Mouse (Mus musculus) heart, adult 9 months (tissue): Measurements from ENCODE around the gene Zfp691.

ENCODE experiments used
- DNase-seq, 2 experiments: peaks; one replicate each; pipeline ENCODE4 v3.0.0; 2022; ENCODE audit warnings: low spot score in 2 of 2

The Zfp691 gene

DNA sequence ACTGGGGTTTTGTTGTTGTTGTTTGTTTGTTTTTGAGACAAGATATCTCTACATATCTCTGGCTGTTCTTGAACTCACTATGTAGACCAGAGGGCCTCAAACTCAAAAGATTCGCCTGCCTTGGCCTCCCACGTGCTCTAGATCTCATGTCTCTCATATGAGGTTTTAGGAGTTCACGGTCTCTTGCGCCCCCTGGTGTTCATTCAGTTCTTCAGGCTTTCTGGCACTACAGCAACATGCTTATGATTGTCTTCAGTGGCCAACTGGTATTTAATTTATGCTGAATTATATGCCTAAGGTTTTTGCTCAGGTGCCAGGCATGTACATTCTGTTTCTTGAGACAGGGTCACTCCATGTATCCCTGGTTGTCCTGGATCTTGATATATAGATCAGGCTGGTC is 6.3 kb downstream of the Zfp691 start:
- peak; percentile 32 to 81 for DNase-seq

DNA sequence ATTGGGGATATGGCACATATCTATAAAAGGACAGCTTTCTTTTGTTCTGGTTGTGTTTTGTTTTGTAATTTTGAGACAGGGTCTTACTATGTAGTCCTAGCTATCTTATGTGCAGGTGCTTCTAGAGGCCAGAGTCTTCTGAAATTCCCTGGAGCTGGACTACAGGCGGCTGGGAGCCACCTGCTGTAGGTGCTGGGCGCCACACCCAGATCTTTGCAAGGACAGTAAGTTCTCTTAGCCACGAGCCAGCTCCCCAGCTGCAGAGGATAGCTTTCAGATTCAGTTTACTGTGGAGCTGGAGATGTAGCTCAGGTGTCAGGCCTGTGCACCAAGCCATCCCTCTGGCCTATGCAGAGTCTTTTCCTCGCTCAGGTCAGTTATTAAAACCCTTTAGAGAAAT is 6.9 kb downstream of the Zfp691 start:
- no peak for DNase-seq

DNA sequence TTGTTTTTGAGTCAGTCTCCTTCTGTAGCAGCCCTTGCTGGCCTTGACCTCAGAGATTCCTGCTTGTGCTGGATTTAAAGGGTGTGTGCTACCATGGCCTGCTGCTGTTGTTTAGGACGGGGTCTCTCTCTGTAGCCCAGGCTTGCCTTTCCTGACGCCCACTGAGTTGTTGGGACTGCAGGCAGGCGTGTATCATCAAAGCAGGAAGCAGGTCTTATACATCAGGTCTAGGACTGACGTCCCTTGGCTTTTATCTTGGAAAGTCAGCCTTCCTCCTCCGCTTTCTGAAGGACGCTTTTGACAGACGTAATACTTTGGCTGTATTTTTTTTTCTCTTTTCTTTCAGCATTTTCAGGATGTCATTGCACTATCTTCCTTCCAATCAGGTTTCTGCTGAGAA is 8.1 kb downstream of the Zfp691 start:
- DNase-seq = no peak

GRCm38 (mm10) chr4:119162990-119163389 is 11.0 kb downstream of the Zfp691 start:
- no peak for DNase-seq

DNA sequence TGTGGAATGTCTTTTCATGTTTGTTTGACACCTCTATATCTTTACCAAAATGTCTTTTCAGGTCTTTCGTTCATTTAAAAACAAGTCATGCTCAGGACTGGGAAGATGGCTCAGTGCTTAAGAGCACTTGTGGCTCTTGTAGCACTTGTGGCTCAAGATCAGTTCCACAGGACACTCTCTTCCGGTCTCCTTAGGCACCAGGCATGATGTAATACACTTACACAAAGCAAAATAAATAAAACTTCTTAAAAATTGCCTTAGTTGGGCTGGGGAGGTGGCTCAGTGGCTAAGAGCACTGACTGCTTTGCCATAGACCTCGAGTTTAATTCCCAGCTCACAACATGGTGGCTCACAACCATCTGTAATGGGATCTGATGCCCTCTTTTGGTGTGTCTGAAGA is 12.6 kb downstream of the Zfp691 start:
- no peak for DNase-seq

- DNase-seq = no peak
Observed at GRCm38 (mm10) chr4:119157891-119158290, 16.1 kb downstream of the Zfp691 start.

DNA sequence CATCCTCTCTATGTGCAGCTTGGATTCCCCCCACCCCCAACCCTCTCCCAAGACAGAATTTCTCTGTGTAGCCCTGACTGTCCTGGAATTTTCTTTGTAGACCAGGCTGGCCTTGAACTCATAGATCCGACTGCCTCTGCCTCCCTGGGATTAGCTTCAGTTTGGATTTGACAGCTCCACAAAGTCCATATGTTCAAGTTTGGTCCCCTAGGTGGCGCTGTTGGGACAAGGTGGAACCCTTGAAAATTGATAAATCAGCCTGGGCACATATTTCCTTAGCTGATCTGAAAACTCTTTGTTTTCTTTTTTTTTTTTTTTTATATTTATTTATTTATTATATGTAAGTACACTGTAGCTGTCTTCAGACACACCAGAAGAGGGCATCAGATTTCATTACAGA is 16.8 kb downstream of the Zfp691 start:
- peak in 1 of 2 experiments; percentile 28 for DNase-seq

- no peak for DNase-seq
Observed at GRCm38 (mm10) chr4:119148741-119149140, 25.3 kb downstream of the Zfp691 start.

GRCm38 (mm10) chr4:119147347-119147746 is 26.6 kb downstream of the Zfp691 start:
- no peak for DNase-seq

DNA sequence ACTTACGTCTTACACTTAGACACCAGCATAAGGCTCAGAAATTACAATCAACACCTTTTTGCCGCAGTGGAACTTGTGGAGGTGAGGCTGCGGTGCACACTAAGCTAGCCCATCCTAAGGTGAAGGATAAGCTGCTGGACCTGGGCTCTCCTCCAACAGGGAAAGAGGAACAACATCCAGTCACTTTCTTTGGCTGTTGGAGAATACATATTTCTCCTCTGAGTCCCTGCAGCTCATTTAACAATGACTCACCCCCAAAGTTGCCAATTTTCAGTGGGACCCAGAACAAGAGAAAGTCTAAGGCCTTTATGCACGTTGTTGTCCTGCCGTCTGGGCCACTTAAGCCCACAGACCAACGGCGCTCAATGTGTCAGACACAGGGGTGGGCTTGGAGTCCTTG is 27.2 kb downstream of the Zfp691 start:
- DNase-seq = no peak

DNA sequence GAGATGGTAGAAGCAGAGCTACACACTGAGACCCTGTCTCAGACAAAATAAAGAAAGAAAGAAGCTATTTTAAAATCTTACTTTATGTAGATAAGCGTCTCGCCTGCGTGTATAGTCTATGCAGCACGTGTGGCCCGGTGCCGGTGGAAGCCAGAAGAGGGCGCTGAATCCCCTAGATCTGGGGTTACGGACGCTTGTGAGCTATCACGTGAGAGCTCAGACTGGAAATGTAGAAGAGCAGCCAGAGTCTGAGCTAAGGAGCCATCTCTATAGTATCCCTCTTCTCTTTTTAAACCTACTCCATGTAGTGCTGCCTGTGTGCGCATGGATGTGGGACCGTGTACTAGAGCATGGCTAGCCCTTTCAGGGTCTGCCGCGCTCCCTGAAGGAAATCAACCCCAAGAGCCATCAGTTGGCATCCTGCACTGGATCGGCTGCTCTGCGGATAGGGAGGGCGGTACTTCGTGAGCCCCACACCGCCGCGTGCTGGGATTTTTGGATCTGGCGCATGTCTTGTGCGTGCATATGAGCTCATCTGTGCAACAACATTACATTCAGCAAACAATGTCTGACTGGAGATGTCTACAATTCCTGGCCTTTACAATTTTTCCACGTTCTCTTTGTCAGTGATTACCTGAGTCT is 31.6 kb downstream of the Zfp691 start:
- no peak for DNase-seq

- no peak for DNase-seq
Observed at GRCm38 (mm10) chr4:119141191-119141590, 32.8 kb downstream of the Zfp691 start.

- DNase-seq = no peak
Observed at GRCm38 (mm10) chr4:119140126-119140525, 33.9 kb downstream of the Zfp691 start.

DNA sequence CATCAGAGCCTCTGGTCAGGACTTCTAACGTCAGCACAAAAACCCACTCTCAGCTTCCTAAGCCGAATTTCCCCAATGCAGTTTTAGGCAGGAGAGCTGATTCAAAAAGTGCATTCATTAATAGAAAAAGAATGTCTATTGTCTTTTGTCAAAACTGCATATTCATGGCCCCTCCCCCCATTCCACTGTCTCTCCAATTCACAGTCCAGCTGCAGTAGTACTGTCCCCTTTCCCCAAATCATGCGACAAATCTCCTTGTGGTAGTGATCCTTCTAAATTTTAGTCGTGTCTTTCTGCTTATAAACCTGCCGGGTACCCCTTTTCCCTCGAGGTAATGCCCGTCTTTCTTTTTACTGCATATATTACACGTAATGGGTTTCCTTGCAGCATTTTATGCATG is 35.2 kb downstream of the Zfp691 start:
- no peak for DNase-seq

GRCm38 (mm10) chr4:119138171-119138570 is 35.8 kb downstream of the Zfp691 start:
- no peak for DNase-seq

DNA sequence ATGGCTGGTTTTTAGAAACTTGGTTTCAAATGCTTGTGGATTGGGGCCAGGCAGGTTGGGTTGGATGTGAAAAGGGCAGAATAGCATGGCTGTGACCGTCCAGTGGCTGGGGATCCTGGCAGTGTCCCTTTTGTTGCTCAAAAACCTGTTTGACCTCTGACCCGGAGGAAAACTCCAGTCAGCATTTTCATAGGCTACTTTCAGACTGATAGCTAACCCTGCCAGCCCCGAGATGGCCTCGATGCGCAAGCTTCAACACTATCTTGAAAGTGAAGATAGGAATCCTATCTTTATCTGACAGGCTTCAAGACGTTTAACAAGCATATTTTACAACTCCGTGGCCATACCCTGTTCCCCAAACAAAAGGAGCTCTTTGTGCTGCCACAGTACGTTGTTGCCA is 36.7 kb downstream of the Zfp691 start:
- no peak for DNase-seq

- no peak for DNase-seq
Observed at GRCm38 (mm10) chr4:119133860-119134259, 40.1 kb downstream of the Zfp691 start.

GRCm38 (mm10) chr4:119133306-119133705 is 40.7 kb downstream of the Zfp691 start:
- no peak for DNase-seq

DNA sequence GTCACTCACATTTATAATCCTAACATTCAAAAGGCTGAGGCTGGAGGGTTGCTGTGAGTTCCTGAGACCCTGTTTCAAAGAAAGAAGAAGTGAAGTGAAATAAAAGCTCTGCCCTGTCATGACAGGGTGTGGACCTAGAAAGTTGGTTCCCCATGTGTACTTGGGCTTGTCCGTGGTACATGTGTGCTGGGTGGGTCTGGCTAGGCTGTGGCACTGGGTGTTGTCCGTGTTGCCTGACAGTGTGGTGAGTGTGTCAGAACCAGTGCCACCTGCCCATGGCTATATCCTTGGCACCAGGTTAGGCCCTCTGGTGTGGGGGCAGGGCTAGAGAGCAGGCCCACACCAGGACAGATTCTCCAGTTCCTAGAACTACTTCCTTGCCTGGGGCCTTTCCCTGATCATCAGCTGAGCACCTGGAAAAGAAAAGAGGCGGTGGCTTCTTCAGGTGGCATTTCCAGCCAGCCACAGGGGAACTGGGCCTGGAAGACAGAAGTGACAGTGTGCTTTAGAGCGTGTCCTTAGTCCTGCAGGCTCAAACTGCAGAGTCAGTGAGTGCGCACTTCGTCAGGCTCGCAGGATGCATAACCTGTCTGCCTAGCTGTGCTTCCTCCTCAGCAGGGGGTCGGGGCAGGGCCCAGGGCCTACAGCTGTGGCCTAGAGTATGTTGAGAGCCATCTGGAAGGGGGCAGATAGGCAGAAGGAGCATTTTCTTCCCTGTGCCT is 42.6 kb downstream of the Zfp691 start:
- no peak for DNase-seq

DNA sequence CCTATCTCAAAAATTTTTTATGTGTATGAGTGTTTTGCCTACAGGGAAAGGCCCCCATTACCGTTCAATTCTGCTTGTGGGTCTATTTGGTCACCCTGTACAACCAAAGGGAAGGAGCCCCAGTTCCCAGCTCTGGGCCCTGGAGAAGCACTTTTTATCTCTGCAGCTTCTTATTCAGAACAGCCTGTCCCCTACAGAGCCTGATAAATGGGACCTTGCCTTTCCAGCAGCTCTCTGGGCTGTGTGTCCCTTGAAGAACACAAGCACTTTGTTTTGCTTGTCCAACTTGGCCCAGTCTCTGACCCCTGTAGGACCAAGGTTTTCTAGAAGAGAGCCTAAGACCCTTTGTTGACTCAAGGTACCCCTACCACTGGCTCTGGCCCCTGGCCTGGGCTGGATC is 44.9 kb downstream of the Zfp691 start:
- DNase-seq = no peak

- DNase-seq = no peak
Observed at GRCm38 (mm10) chr4:119128547-119128946, 45.4 kb downstream of the Zfp691 start.

GRCm38 (mm10) chr4:119127229-119127628 is 46.8 kb downstream of the Zfp691 start:
- no peak for DNase-seq

GRCm38 (mm10) chr4:119125577-119126270 is 48.3 kb downstream of the Zfp691 start:
- no peak for DNase-seq
